Mouse (Mus musculus) liver, embryonic 14.5 days (tissue): ENCODE data around the gene Nfrkb. TPM values are rescaled to one million over a fixed set of nuclear protein-coding genes. Genes with fewer than 3 reads are reported as not detected.
A peak's percentile ranks its signal among the peaks of the same experiment; 100 is the strongest.

Experiments used
- ATAC-seq: fragments of 200-750 bp; cut with Nextera tagmentation; 2 replicates; pipeline ENCODE4 v1.8.0; 2017; ENCODE audit warnings: moderate number of reproducible peaks, mild to moderate bottlenecking, moderate library complexity; ENCODE audit not compliant: insufficient read depth
- DNase-seq, 3 experiments: peaks; one replicate each; pipeline ENCODE4 v3.0.0-alpha.2; 2012 to 2013; ENCODE audit warnings: low read depth in 3 of 3, low spot score in 3 of 3
- H3K27ac ChIP-seq: fragments of 300-500 bp; sonication (generic); 2 replicates; pipeline ENCODE4 v1.5.1; 2014; ENCODE audit warnings: moderate library complexity, mild to moderate bottlenecking, control low read depth, inconsistent platforms
- H3K27me3 ChIP-seq: fragments of 300-500 bp; sonication (generic); 2 replicates; pipeline ENCODE4 v1.6.1; 2014; ENCODE audit warnings: mild to moderate bottlenecking, low read length, moderate library complexity; ENCODE audit not compliant: control insufficient read depth, insufficient read depth
- H3K36me3 ChIP-seq: fragments of 300-500 bp; sonication (generic); replicated peaks from 2 replicates; pipeline ENCODE4 v1.6.1; 2014; ENCODE audit warnings: low read depth; ENCODE audit not compliant: control insufficient read depth, insufficient read depth
- H3K4me1 ChIP-seq, 2 experiments: fragments of 200-500 bp in 1 of 2; fragments of 300-500 bp in 1 of 2; sonication (generic) in 1 of 2; replicated peaks; 2 replicates each; pipeline ENCODE4 v1.6.1; 2012 to 2014; ENCODE audit warnings: antibody characterized with exemption in 1 of 2, inconsistent platforms in 1 of 2, low read length in 1 of 2; ENCODE audit not compliant: control insufficient read depth in 2 of 2, insufficient read depth in 2 of 2
- H3K4me2 ChIP-seq: fragments of 300-500 bp; sonication (generic); 2 replicates; pipeline ENCODE4 v1.6.1; 2014; ENCODE audit warnings: low read depth, mild to moderate bottlenecking, control low read depth, moderate library complexity
- H3K4me3 ChIP-seq, 2 experiments: fragments of 200-500 bp in 1 of 2; fragments of 300-500 bp in 1 of 2; sonication (generic) in 1 of 2; 2 replicates each; pipeline ENCODE4 v1.5.1; 2012 to 2014; ENCODE audit warnings: low read depth in 2 of 2, low read length in 2 of 2, mild to moderate bottlenecking in 2 of 2, control low read depth in 1 of 2, inconsistent platforms in 1 of 2, moderate library complexity in 1 of 2; ENCODE audit not compliant: insufficient read depth in 1 of 2
- H3K9ac ChIP-seq: fragments of 300-500 bp; sonication (generic); replicated peaks from 2 replicates; pipeline ENCODE4 v1.6.1; 2014; ENCODE audit warnings: mild to moderate bottlenecking, control low read depth, moderate library complexity
- H3K9me3 ChIP-seq: fragments of 300-500 bp; sonication (generic); 2 replicates; pipeline ENCODE4 v1.6.1; 2016; ENCODE audit warnings: low read length, mixed read lengths; ENCODE audit not compliant: control insufficient read depth
- CTCF ChIP-seq: IDR thresholded peaks from 2 replicates; pipeline ENCODE4 v1.5.1; 2016; ENCODE audit warnings: antibody characterized with exemption, low read depth, control low read depth
- EP300 ChIP-seq: IDR thresholded peaks from 2 replicates; pipeline ENCODE4 v1.6.1; 2016; ENCODE audit warnings: antibody characterized with exemption, low read depth
- WGBS: fragments of 180-500 bp; shearing (Covaris S2); extraction: QIAGEN DNeasy Blood & Tissue Kit; methylation state at CpG from one replicate; pipeline ENCODE4 v1.1.7; 2014; ENCODE audit not compliant: insufficient replicate concordance; 5-methylcytosine and 5-hydroxymethylcytosine counted together
- polyA plus RNA-seq, 2 experiments: library from polyadenylated mRNA; depleted of rRNA in 1 of 2; stranded (reverse) in 1 of 2; unstranded in 1 of 2; fragments of >200 nt; fragmentation: Nextera tagmentation in 1 of 2; extraction: Ambion mirVana in 1 of 2; gene quantifications; 2 replicates each; pipeline versions ENCODE4 v1.2.1 to v1.2.3; 2012 to 2014

Nfrkb gene
- polyA plus RNA-seq, 2 experiments = 5.6 to 5.9 TPM

- WGBS = 67% methylated on average over 5 of the region's 5 CpGs
- Histone ChIP-seq H3K9me3 (no peaks in the 10 kb centered on the region), H3K4me1 (peaks cover 13 to 15% of the 10 kb centered on the region in 2 experiments), H3K36me3 (peaks cover 11% of the 10 kb centered on the region), H3K4me3 (peak overlapping the region; percentile 66 to 89; a peak in 3 of 4 replicates), H3K27me3 (no peaks in the 10 kb centered on the region), H3K27ac (no peak overlapping the region), H3K9ac (peak overlapping the region; percentile 87), H3K4me2 (peak overlapping the region; percentile 69)
- TF ChIP-seq CTCF (no peak), EP300 (no peak)
- no peak for DNase-seq
- ATAC-seq = no peak
Observed at GRCm38 (mm10) chr9:31387206-31387605, 1.2 kb downstream of the Nfrkb start.

GRCm38 (mm10) chr9:31400441-31400840, 14.4 kb downstream of the Nfrkb start:
- Histone ChIP-seq H3K27me3 (no peaks in the 10 kb centered on the region), H3K9ac (no peak overlapping the region), H3K27ac (no peak overlapping the region), H3K4me1 (no peaks in the 10 kb centered on the region), H3K9me3 (no peaks in the 10 kb centered on the region), H3K4me3 (no peak overlapping the region), H3K4me2 (no peak overlapping the region), H3K36me3 (peaks cover 58% of the 10 kb centered on the region)
- DNase-seq (peak in 1 of 3 experiments; percentile 35), ATAC-seq (no peak)
- 40% methylated on average over 4 of the region's 4 CpGs for WGBS
- TF ChIP-seq EP300 (no peak), CTCF (peak; percentile 92)

- no peaks in the 10 kb centered on the region for H3K4me1 ChIP-seq
- H3K36me3 ChIP-seq = peaks cover 50% of the 10 kb centered on the region
- no peaks in the 10 kb centered on the region for H3K9me3 ChIP-seq
- H3K4me3 ChIP-seq = no peak overlapping the region
- DNase-seq (no peak), ATAC-seq (no peak)
- WGBS = 67% methylated on average over 2 of the region's 2 CpGs
- no peak overlapping the region for H3K27ac ChIP-seq
- TF ChIP-seq CTCF (peak; percentile 14; the same call in 1 of the 2 replicates), EP300 (no peak)
- H3K27me3 ChIP-seq = no peaks in the 10 kb centered on the region
- H3K4me2 ChIP-seq = no peak overlapping the region
- no peak overlapping the region for H3K9ac ChIP-seq
Observed at GRCm38 (mm10) chr9:31404311-31404710, 18.3 kb downstream of the Nfrkb start.

GRCm38 (mm10) chr9:31405217-31405616, 19.2 kb downstream of the Nfrkb start:
- no peak overlapping the region for H3K9ac ChIP-seq
- ATAC-seq = no peak
- H3K4me2 ChIP-seq = no peak overlapping the region
- no peak for DNase-seq
- H3K4me1 ChIP-seq = no peaks in the 10 kb centered on the region
- TF ChIP-seq EP300 = no peak
- TF ChIP-seq CTCF = peak; percentile 92
- H3K9me3 ChIP-seq = no peaks in the 10 kb centered on the region
- peaks cover 52% of the 10 kb centered on the region for H3K36me3 ChIP-seq
- no peak overlapping the region for H3K27ac ChIP-seq
- no peaks in the 10 kb centered on the region for H3K27me3 ChIP-seq
- 56% methylated on average over 6 of the region's 6 CpGs for WGBS
- H3K4me3 ChIP-seq = no peak overlapping the region

- WGBS = 66% methylated on average over 4 of the region's 4 CpGs
- TF ChIP-seq EP300 (no peak), CTCF (no peak)
- no peak overlapping the region for H3K4me3 ChIP-seq
- DNase-seq (no peak), ATAC-seq (no peak)
- H3K9ac ChIP-seq = no peak overlapping the region
- H3K9me3 ChIP-seq = no peaks in the 10 kb centered on the region
- H3K4me2 ChIP-seq = no peak overlapping the region
- H3K27me3 ChIP-seq = no peaks in the 10 kb centered on the region
- H3K36me3 ChIP-seq = peaks cover 51% of the 10 kb centered on the region
- H3K4me1 ChIP-seq = no peaks in the 10 kb centered on the region
- no peak overlapping the region for H3K27ac ChIP-seq
Observed at GRCm38 (mm10) chr9:31412165-31412564, 26.2 kb downstream of the Nfrkb start.
